Comparison of ENCODE assay signal across 25 mouse cellular contexts in the genomic region with DNA sequence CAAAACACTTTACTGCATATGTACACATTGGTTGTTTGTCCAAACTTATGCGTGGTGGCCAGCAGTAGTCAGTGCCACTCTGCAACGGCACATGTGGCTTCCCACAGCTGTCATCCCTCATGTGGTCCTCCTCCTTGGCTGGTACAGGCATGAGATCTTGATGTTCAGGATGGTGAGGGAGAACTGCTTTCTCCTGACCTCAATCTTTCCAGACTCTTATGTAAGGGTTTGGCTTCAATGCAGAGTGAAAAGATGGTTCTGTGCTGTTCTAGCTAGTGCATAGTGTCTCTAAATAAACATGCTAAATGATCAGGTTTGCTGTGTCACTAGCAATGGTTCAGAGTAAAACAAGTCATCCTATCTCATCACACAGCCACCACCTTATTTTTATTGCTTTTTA. TPM values are rescaled to one million over a fixed set of nuclear protein-coding genes. Genes with fewer than 3 reads are reported as not detected.
"Had no signal": no experiment of that assay in that cellular context is flagged by ENCODE, and none has a peak within 500 bp of the region (broad histone marks: within the 10 kb centered on the region; RNA-seq: fewer than 3 reads in every experiment).

No protein-coding gene starts in this region.

- DNase-seq: kidney, adult 18-20 months; kidney, adult 9 months; kidney, postnatal 14 days; kidney, postnatal 4 days; left cerebral cortex, postnatal 4 days; liver, postnatal 0 days; lung, postnatal 10 days; retina, postnatal 1 day; right cerebral cortex, postnatal 14 days; right cerebral cortex, postnatal 4 days; thymus, adult 2 months; thymus, postnatal 14 days; thymus, postnatal 4 days had no signal

- H3K4me3 ChIP-seq: limb, embryonic 12.5 days; limb, embryonic 15.5 days; lung, embryonic 15.5 days; megakaryocyte, embryonic 14.5 days; midbrain, embryonic 10.5 days; midbrain, embryonic 13.5 days; myocyte; neural tube, embryonic 13.5 days had no signal

- H3K27me3 ChIP-seq: limb, embryonic 12.5 days; limb, embryonic 15.5 days; lung, embryonic 15.5 days; megakaryocyte, embryonic 14.5 days; midbrain, embryonic 13.5 days; neural tube, embryonic 13.5 days had no signal

- H3K4me1 ChIP-seq: limb, embryonic 12.5 days; limb, embryonic 15.5 days; lung, embryonic 15.5 days; midbrain, embryonic 10.5 days; midbrain, embryonic 13.5 days had no signal

- H3K27ac ChIP-seq: limb, embryonic 12.5 days; limb, embryonic 15.5 days; liver, embryonic 14.5 days; lung, embryonic 15.5 days; midbrain, embryonic 10.5 days; midbrain, embryonic 13.5 days; neural tube, embryonic 13.5 days; stomach, postnatal 0 days had no signal

RNA-seq across cellular contexts. Expression of a gene that starts 17.3 kb away (rescaled TPM):
- total RNA-seq: monocyte, adult 5-6 weeks; neutrophil, adult 5-6 weeks had no signal
- polyA plus RNA-seq: myocyte had no signal
